Mouse (Mus musculus): ENCODE measurements around the gene Siah1b. TPM values are rescaled to one million over a fixed set of nuclear protein-coding genes. Genes with fewer than 3 reads are reported as not detected.

Siah1b gene
- total RNA-seq, 2 experiments from 2014 or later: 6.7 to 6.8 TPM

- no peak for DNase-seq
Observed at GRCm38 (mm10) chrX:164032526-164032925, 43.8 kb downstream of the Siah1b start.

GRCm38 (mm10) chrX:164027607-164028289 lies 48.5 kb downstream of the Siah1b start, which contains the start of gene Car5b:
Car5b (minus strand) TSS chrX:164027997.
- peak; percentile 93 for DNase-seq

Other genes starting within 250 kb of the Siah1b start
- 10 to 100 TPM; 16.2 to 21.5 TPM for gene Ap1s2, start 167.5 kb downstream of the Siah1b start, total RNA-seq (2021)
- 10 to 100 TPM; 23.7 to 30.2 TPM for gene Zrsr2, start 117.8 kb downstream of the Siah1b start, total RNA-seq (2021)
- 10 to 100 TPM; 17.9 to 41.0 TPM for gene Car5b, start 48.5 kb downstream of the Siah1b start, total RNA-seq (2021)
- gene Cltrn, start 12.3 kb upstream of the Siah1b start, total RNA-seq (2021): not detected
- 10 to 100 TPM; 11.4 to 11.5 TPM for gene Ace2, start 62.8 kb upstream of the Siah1b start, total RNA-seq (2021)
- gene Bmx, start 181.7 kb upstream of the Siah1b start, total RNA-seq (2021): under 1 TPM; 0.23 to 0.30 TPM
- gene Pir, start 192.9 kb upstream of the Siah1b start, total RNA-seq (2021): 1 to 10 TPM; 3.9 to 4.9 TPM

Data from adrenal gland, postnatal 36 days (tissue).